Mouse (Mus musculus) ES-Bruce4 (cell line): Measurements from ENCODE around the gene Hyal1. TPM values are rescaled to one million over a fixed set of nuclear protein-coding genes. Genes with fewer than 3 reads are reported as not detected.

ENCODE experiments used
- H3K27ac ChIP-seq: 2 replicates; pipeline ENCODE4 v1.5.1; 2012; ENCODE audit warnings: low read length, inconsistent platforms; ENCODE audit not compliant: insufficient read depth
- H3K27me3 ChIP-seq: 2 replicates; pipeline ENCODE4 v1.6.1; 2012; ENCODE audit warnings: mild to moderate bottlenecking, low read length, inconsistent platforms; ENCODE audit not compliant: control insufficient read depth, poor library complexity, insufficient read depth, severe bottlenecking
- H3K36me3 ChIP-seq: 2 replicates; pipeline ENCODE4 v1.6.1; 2012; ENCODE audit warnings: inconsistent platforms, mild to moderate bottlenecking, low read length, moderate library complexity; ENCODE audit not compliant: control insufficient read depth, poor library complexity, insufficient read depth, severe bottlenecking
- H3K4me1 ChIP-seq: one replicate; pipeline ENCODE4 v1.8.1; 2011; ENCODE audit warnings: low read length; ENCODE audit not compliant: control insufficient read depth, insufficient read depth
- H3K4me3 ChIP-seq: 2 replicates; pipeline ENCODE4 v1.5.1; 2011; ENCODE audit warnings: low read depth, mild to moderate bottlenecking, low read length
- H3K9ac ChIP-seq: 2 replicates; pipeline ENCODE4 v1.6.1; 2012; ENCODE audit warnings: low read depth, mild to moderate bottlenecking, inconsistent platforms; ENCODE audit not compliant: poor library complexity, severe bottlenecking
- H3K9me3 ChIP-seq: replicated peaks from 2 replicates; pipeline ENCODE4 v1.6.1; 2012; ENCODE audit warnings: mild to moderate bottlenecking, low read length, inconsistent platforms; ENCODE audit not compliant: control insufficient read depth, poor library complexity, insufficient read depth, severe bottlenecking
- CTCF ChIP-seq: IDR thresholded peaks from one replicate; pipeline ENCODE4 v1.8.1; 2011; ENCODE audit warnings: low read depth, low read length
- EP300 ChIP-seq: IDR thresholded peaks from 2 replicates; pipeline ENCODE4 v1.6.1; 2011; ENCODE audit warnings: low read depth, low read length; ENCODE audit not compliant: insufficient read depth
- POLR2A ChIP-seq: IDR thresholded peaks from one replicate; pipeline ENCODE4 v1.8.1; 2011; ENCODE audit warnings: low read length; ENCODE audit not compliant: insufficient read depth
- polyA plus RNA-seq: library from polyadenylated mRNA; stranded (reverse); fragments of >200 nt; gene quantifications from 2 replicates; pipeline ENCODE4 v1.2.4, GENCODE M21; 2011; ENCODE audit warnings: low read depth; ENCODE audit not compliant: missing spikeins, insufficient read depth, insufficient read length

The Hyal1 gene
- polyA plus RNA-seq, 1 experiment, result 25.8 TPM

DNA sequence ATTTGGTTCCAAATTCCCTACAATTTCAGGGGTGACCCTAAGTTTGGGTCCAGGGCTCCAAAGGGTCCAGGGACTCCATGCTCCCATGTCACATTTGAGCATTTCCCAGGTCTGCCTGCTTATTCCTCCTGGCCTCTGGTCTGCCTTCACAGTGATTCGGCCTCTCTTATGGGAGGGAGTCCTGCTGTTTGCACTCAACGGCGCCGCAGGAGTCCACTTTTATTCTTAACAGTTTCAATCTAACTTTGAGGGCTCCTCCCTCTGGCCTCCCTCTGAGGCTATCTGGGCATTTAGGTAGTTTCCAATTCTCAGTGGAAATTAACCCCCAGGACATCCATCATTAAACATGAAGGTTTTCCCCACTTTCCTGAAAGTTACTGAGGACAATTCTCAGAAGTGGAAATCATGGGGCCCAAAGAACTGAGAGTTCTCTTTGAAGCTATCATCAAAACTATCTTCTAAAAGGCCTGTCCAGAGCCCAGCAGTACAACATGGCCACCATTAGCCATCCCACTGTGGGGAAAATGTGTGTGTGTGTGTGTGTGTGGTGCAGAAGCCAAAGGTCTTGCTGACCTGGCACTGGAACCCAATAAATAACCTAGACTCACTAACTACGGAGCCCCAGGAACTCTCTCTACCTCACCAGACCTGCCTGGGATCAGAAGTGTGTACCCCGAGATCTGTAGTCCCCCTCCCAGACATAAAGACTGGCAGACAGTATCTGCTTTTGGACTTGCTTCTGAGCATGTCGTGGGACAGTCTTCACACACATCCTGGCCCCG lies 17.7 kb downstream of the Hyal1 start:
- Histone ChIP-seq H3K9ac (no peak overlapping the region), H3K4me1 (no peaks in the 10 kb centered on the region), H3K9me3 (peaks cover 13% of the 10 kb centered on the region), H3K27me3 (no peaks in the 10 kb centered on the region), H3K4me3 (no peak overlapping the region), H3K36me3 (peaks cover 33% of the 10 kb centered on the region), H3K27ac (no peak overlapping the region)
- TF ChIP-seq POLR2A (no peak), CTCF (no peak), EP300 (no peak)

DNA sequence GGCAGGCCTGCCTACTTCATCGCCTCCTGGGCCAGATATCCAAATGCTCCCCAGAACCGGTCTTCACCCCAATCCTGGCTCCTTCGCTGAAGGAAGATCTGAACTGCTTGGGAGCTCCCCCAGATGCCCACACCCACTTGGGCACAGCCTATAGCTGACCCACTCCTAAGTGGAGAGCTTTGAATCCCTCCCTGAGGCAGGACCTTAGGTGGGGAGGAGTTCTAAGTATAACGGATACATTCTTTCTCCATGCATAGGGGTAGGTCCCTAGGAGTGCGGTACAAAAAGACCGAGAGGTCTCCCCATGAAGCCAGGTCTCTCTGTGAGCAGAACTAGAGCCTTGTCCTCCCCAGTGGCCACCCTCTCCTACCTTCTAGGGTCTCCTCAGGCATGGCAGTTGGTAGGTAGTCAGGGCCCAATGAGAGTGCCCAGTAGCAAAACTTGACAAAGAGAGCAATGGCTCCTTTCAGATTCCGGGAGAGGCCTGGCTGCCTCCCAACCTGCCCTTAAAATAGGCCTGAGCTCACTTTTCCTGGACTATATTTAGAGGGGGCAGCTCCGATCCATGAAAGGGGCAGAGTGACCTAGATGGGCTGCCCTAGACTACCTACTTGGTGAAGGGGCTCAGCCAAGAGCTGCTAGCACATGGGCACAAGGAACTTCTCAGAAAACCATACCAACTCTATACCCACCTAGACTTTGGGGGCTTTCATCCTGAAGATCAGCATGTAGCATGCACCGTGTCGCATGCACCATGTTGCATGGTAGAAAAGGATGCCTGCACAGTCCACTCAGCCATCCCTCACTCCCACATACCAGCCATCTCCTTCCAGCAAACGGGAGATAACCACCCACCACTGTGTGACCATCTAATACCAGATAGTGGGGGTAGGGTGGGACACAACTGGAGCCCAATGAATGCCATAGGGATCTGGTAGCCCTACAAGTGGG lies 20.2 kb downstream of the Hyal1 start:
- Histone ChIP-seq H3K36me3 (peaks cover 8% of the 10 kb centered on the region), H3K4me3 (no peak overlapping the region), H3K27ac (no peak overlapping the region), H3K27me3 (no peaks in the 10 kb centered on the region), H3K9ac (no peak overlapping the region), H3K9me3 (no peaks in the 10 kb centered on the region), H3K4me1 (peaks cover 2% of the 10 kb centered on the region)
- TF ChIP-seq EP300, result no peak
- no peak for TF ChIP-seq CTCF
- TF ChIP-seq POLR2A, result no peak

DNA sequence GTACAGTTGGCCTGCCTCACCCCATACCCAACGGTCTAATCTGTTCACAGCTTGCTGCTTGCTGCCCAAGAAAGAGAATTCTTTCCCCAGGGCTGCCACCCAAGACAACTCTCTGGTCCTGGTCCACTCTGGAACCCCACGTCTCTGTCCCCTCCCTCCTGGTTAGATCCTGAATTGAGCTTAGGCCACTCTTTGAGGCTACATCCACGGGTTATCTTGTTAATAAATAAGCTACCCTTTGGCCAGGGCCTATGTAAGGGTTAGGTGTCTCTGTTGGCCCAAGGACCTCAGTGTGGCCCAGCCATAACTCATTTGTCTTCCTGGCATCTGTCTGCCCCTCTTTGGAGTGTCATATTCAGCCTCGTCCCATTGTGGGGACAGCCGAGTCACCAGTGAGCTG lies 21.7 kb downstream of the Hyal1 start:
- Histone ChIP-seq H3K27ac (no peak overlapping the region), H3K27me3 (no peaks in the 10 kb centered on the region), H3K36me3 (no peaks in the 10 kb centered on the region), H3K9ac (no peak overlapping the region), H3K4me1 (peaks cover 2% of the 10 kb centered on the region), H3K9me3 (no peaks in the 10 kb centered on the region), H3K4me3 (peak overlapping the region; percentile 35)
- TF ChIP-seq POLR2A (no peak), CTCF (no peak), EP300 (no peak)

DNA sequence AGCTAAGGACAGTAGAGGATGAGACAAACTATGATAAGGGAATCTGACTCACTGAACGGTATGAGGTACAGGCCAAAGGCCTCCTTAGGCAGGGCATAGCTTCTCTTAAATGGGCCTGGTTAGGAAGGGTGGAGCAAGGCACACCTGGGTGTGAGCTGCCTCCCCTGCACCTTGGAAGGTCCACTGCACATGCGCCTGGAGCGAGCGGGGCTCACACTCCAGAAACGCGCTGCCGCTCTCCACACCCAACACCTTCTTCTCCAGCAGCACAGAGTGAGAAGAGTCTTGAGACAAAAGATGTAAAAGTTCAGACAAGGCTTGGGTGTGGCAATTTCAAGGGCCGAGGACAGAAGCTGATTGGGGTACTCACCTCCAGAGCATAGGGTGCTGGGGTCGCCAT lies 22.7 kb downstream of the Hyal1 start:
- H3K27ac ChIP-seq, result no peak overlapping the region
- H3K27me3 ChIP-seq, result no peaks in the 10 kb centered on the region
- H3K36me3 ChIP-seq, result no peaks in the 10 kb centered on the region
- no peaks in the 10 kb centered on the region for H3K9me3 ChIP-seq
- peak overlapping the region; percentile 34 for H3K4me3 ChIP-seq
- H3K4me1 ChIP-seq, result peaks cover 5% of the 10 kb centered on the region
- no peak overlapping the region for H3K9ac ChIP-seq
- TF ChIP-seq CTCF (no peak), POLR2A (no peak), EP300 (no peak)

DNA sequence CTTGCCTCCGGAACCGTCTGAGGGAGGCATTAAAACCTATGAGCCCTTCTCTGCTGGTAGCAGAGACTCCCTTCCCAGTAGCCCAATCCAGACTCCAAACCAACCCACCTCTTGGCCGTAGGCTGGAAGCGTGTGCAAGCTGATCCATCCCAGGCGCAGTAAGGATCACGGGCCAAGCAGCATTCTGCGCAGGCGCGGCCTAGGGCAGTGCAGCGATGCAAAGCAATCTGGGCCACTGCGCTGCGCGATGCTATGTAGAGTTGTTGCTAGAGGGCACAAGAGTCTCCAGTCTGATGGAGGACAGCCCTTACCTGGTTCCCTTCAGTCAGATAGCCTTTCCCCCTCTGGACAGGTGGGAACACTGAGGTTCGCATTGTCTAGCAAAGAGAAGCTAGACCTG lies 23.1 kb downstream of the Hyal1 start:
- Histone ChIP-seq H3K9ac (no peak overlapping the region), H3K4me1 (peaks cover 5% of the 10 kb centered on the region), H3K4me3 (peak overlapping the region; percentile 34), H3K27ac (no peak overlapping the region), H3K36me3 (no peaks in the 10 kb centered on the region), H3K9me3 (no peaks in the 10 kb centered on the region), H3K27me3 (no peaks in the 10 kb centered on the region)
- no peak for TF ChIP-seq POLR2A
- TF ChIP-seq EP300, result no peak
- TF ChIP-seq CTCF, result no peak
